Mouse (Mus musculus): Measurements from ENCODE around the gene Cib1.

Gene Cib1

DNA sequence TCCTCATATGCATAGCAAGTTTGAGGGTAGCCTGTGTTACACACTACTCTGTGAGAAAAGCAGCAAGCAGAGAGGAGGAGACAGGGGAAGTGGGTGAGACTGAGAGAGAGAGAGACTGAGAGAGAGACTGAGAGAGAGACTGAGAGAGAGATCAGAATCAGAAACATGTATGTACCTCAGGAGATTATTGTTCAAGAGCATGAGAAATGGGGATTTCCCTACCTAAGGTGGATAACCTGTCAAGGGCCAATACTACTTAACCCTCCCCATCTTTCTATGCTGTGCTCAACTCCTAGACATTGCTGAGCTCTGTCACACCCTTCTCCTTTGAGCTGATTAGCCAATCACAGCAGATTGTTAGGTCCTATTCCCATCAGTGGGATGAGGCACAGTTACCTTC, 50.5 kb downstream of the Cib1 start:
- no peak for DNase-seq

DNA sequence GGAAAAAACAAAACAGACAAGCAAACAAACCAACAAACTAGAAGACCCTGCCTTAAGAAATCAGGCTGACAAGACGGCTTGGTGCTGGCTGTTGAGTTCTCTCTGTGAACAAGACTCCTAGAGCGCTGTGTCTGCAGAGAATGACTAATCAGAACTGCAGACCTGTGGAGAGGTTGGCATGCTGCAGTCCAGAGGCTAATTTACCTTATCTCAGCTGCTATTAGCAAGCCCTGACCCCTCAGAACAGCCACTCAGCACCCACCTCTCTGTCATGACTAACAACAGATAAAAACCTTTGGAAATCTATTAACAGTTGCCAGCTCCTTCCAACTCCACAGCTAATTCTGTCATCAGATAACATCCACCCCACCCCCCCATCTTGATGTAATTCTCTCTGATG, 51.5 kb downstream of the Cib1 start:
- no peak for DNase-seq

DNA sequence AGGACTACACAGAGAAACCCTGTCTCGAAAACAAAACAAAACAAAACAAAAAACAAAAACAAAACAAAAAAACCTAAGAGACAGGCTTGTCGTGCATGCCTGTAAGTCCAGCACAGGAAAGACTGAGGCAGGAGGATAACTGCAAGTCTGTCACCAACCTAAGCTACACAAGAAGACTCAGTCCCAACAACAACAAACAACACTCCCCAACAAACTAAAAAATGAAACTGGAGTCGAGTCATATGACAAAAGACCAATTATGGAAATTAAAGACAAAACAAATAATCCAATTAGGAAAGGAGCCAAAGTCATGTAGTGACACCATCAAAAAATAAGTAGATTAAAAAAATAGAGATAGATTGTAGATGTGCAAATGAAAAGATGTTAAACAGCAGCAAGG, 52.4 kb downstream of the Cib1 start:
- no peak for DNase-seq

DNA sequence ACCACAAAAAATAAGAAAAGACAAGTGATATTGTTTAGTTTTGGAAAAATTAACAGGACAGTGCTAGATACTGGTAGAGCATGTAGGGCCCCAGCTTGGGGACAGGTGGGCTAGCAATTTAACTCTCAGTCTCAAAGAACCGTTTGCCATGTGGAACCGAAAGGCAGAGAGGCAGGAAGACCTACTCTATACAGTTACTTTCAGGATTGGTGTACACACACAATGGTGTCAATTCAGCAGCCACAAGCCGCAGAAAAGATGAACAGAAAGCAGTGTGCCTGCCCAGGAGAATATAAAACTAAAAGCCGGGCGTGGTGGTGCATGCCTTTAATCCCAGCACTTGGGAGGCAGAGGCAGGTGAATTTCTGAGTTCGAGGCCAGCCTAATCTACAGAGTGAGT, 52.8 kb downstream of the Cib1 start:
- DNase-seq, result no peak

DNA sequence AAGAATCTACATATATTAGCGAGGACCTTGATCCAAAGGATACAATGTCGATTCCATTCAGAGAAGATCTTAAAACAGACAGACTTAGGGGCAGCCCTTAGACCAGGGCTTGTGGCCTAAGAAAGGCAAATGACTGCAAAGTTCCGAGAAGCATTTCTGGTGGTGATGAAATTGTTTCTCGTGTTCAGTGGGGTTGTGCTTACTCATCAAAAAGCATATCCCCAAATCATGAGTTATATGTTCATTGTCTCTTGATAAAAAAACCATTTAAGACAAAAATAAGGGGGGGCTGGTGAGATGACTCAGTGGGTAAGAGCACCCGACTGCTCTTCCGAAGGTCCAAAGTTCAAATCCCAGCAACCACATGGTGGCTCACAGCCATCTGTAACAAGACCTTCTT, 53.3 kb downstream of the Cib1 start:
- DNase-seq, result no peak

DNA sequence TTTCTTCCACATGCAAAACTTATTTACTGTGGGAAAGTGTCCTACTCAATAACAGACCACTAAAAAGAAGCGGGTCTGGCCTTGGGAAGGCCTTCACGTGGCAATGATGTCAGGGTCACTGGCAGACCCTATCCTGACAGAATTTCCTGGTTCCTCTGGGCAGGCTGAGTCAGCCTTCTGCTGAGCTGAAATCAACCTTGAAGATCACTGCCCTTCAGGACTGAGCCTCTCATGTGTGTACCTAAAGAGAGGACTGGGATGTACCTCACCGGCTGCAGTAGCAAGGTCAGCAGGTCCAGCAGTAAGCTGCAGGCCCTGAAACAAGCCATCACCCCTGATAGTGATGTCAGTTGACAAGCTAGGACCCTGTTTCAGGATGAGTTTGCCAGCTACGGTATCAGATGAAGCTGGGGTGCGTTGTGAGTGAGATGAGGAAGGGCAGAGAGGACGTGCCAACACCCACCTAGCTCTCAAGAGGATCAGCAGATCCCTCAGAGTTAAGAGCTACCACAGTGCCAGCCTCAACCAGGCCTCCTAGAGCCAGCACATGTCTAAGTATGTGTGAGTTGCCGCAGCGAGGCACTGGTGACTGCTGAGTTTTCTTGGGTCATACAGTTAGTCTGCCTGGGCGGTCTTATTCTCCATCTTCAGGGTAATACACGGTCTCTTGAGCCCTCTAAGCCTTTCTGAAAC, 54.4 kb downstream of the Cib1 start:
- DNase-seq, result no peak

DNA sequence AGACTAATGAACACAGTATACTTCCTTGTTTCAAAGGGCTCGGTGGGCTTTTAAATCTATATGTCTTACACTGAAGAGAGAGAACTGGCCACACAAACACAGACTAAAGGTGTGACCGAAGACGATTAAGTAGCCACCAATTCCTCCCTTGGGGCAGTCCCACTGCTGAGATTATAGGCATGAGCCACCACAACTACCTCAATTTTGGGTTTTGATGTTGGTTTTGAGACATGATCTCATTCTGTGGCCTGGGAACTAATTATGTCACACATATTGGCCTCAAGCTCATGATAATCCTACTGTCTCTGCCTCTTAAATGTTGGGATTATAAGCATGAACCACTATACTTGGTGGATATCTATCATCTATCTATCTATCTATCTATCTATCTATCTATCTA, 55.2 kb downstream of the Cib1 start:
- DNase-seq, result no peak

Data from layer of hippocampus, adult 9-11 months (tissue).